Mouse (Mus musculus): ENCODE results near the gene Vav3.

GRCm38 (mm10) chr3:109341071-109341480 lies 623 bp downstream of the Vav3 start:
- TF ChIP-seq CTCF (IDR thresholded peaks at IDR 0.05; ENCODE audit: low read depth), result no peak
- TF ChIP-seq EP300 (IDR thresholded peaks at IDR 0.05; ENCODE audit: low read depth), result no peak
